Mouse (Mus musculus): ENCODE measurements around the gene Zfp950. TPM values are rescaled to one million over a fixed set of nuclear protein-coding genes. Genes with fewer than 3 reads are reported as not detected.
A peak's percentile ranks its signal among the peaks of the same experiment; 100 is the strongest.
"Not testable (repeated sequence)": the region's sequence is repeated elsewhere in the genome, so short reads cannot be mapped to it uniquely, and the experiment has no call there.

Zfp950 gene
- total RNA-seq (2014; rRNA removed) (26.0 and 54.9 TPM in 2 replicates), polyA plus RNA-seq (2012; rRNA removed) (3.6 and 3.9 TPM in 2 replicates)

DNA sequence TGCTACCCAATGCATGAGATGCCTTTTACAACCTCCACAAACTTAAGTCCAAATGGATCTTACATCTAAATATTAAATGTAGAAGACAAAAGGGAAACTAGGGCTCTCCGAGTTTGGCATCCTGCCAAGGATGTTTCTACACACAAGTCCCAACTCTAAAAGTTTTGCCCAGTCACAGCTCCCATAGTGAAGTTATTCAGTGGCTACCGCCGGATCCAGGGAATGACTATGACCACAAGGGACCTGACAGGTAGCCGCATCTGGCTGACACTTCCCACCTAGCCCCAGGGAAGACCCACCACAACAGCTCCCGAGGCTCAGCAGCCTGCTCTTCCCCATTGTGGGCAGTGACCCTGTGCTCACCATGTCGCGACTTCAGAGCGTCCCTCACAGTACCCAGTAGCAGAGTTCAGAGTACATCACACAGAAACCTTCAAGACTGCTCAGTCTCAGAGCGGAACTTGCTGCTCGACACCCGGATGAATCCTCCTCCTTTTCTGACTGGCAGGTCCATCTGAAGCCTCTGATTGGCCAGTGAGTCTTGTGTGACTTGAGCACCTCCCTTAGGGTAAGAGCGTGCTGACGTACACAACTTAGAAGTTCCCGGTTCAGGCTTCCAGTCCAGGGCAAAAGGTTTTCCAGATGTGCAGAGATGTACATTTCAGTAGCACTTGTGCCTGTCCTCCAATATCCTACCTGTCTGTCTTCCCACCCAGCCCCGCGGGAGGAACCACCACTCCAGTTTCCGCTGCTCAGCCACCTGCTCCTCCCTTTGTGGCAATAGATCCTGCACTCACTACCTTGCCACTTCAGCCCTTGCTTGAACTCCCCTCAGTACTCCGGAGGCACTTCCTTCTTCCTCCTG lies at the start of gene Zfp950:
TSS of gene Zfp950 (minus strand) at position 499 of the 865 bp plus-strand sequence.
- Histone ChIP-seq H3K27ac (replicated peaks; ENCODE audit: insufficient read depth, low read depth, low read length) (peak within 1 kb of the TSS; percentile 86), H3K9ac (ENCODE audit: low read depth, low read length) (peak within 1 kb of the TSS; percentile 86), H3K4me3 (ENCODE audit: insufficient read depth, low read depth, low read length) (peak within 1 kb of the TSS; percentile 86), H3K4me1 (ENCODE audit: control insufficient read depth, insufficient read depth, low read length) (peaks cover 7% of the 10 kb centered on the region), H3K27me3 (ENCODE audit: control insufficient read depth, insufficient read depth, low read length) (no peaks in the 10 kb centered on the region), H3K36me3 (ENCODE audit: control insufficient read depth, insufficient read depth, low read length) (0 out of 2 replicates have a peak, but pooled peaks cover 2% of the 10 kb centered on the region), H3K79me2 (ENCODE audit: control insufficient read depth, insufficient read depth, low read length) (peaks cover 14% of the 10 kb centered on the region)
- DNase-seq (ENCODE audit: extremely low read depth, low read depth, low spot score) = peak; percentile 98
- TF ChIP-seq POLR2A (IDR thresholded peaks at IDR 0.05; ENCODE audit: extremely low read depth, insufficient read depth, low read length) = no peak
- no peak for TF ChIP-seq CTCF (IDR thresholded peaks at IDR 0.05; ENCODE audit: low read depth, low read length)
- WGBS = 2% methylated on average over 18 of the region's 18 CpGs

GRCm38 (mm10) chr19:61183590-61183989 lies 43.0 kb upstream of the Zfp950 start, which contains the start of gene Gm6020:
TSS of gene Gm6020 (plus strand) at chr19:61183890.
- H3K36me3 ChIP-seq (ENCODE audit: control insufficient read depth, insufficient read depth, low read length); H3K4me1 ChIP-seq (ENCODE audit: control insufficient read depth, insufficient read depth, low read length); H3K9ac ChIP-seq (ENCODE audit: low read depth, low read length); H3K27me3 ChIP-seq (ENCODE audit: control insufficient read depth, insufficient read depth, low read length); H3K79me2 ChIP-seq (ENCODE audit: control insufficient read depth, insufficient read depth, low read length); H3K4me3 ChIP-seq (ENCODE audit: insufficient read depth, low read depth, low read length); DNase-seq (ENCODE audit: extremely low read depth, low read depth, low spot score); H3K27ac ChIP-seq (replicated peaks; ENCODE audit: insufficient read depth, low read depth, low read length): not testable (repeated sequence)
- 93% methylated on average over 2 of the region's 2 CpGs for WGBS

- Histone ChIP-seq H3K27me3 (ENCODE audit: control insufficient read depth, insufficient read depth, low read length) (no peaks in the 10 kb centered on the region), H3K36me3 (ENCODE audit: control insufficient read depth, insufficient read depth, low read length) (no peaks in the 10 kb centered on the region), H3K27ac (replicated peaks; ENCODE audit: insufficient read depth, low read depth, low read length) (no peak within 1 kb of the TSS), H3K4me1 (ENCODE audit: control insufficient read depth, insufficient read depth, low read length) (no peaks in the 10 kb centered on the region), H3K9ac (ENCODE audit: low read depth, low read length) (no peak within 1 kb of the TSS), H3K79me2 (ENCODE audit: control insufficient read depth, insufficient read depth, low read length) (no peaks in the 10 kb centered on the region), H3K4me3 (ENCODE audit: insufficient read depth, low read depth, low read length) (0 out of 2 replicates have a peak within 1 kb of the TSS, but pooled peaks have one; percentile 17)
- DNase-seq (ENCODE audit: extremely low read depth, low read depth, low spot score) = no peak
- no peak for TF ChIP-seq POLR2A (IDR thresholded peaks at IDR 0.05; ENCODE audit: extremely low read depth, insufficient read depth, low read length)
- no peak for TF ChIP-seq CTCF (IDR thresholded peaks at IDR 0.05; ENCODE audit: low read depth, low read length)
- WGBS = 23% methylated on average over 39 of the region's 39 CpGs
These were observed 35.2 kb upstream of the Zfp950 start, which contains the start of gene Gm7102 for GRCm38 (mm10) chr19:61175756-61176324. TSS of gene Gm7102 (minus strand) at chr19:61176309.

DNA sequence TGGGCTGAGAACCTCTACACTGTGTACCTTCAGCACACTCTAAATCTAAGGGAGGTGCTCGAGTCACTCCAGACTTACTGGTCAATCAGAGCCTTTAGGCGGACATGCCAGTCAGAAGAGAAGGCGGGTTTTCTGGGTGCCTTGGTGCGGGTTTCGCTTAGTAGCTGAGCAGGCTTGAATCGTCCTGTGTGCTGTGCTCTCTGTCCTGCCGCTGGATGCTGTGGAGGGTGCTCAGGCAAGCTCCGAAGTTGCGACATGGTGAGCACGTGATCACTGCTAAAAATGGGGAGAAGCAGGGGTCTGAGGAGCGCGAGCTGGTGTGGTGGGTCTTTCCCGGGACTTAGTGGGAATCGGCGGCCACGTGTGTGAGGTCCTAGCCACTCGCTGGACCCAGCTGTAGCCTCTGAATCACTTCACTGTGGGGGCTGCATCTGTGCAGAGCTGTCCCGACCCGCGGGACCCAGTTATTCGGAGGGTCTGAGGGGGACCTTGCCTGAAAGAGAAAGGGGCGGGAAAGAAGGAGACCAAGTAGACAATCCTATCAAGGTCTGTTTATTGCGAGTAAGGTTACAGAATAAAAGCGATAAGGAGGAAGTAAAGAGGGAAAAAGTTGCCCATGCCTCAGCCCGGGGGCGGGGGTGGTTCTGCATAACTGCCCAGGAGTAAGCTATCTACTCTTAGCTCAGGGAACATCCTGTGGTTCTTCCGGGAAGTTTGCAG lies 11.2 kb upstream of the Zfp950 start:
- TF ChIP-seq CTCF (IDR thresholded peaks at IDR 0.05; ENCODE audit: low read depth, low read length) = no peak
- no peak for TF ChIP-seq POLR2A (IDR thresholded peaks at IDR 0.05; ENCODE audit: extremely low read depth, insufficient read depth, low read length)
- H3K4me3 ChIP-seq (ENCODE audit: insufficient read depth, low read depth, low read length) = peak overlapping the region; percentile 58
- no peak overlapping the region for H3K27ac ChIP-seq (replicated peaks; ENCODE audit: insufficient read depth, low read depth, low read length)
- no peaks in the 10 kb centered on the region for H3K79me2 ChIP-seq (ENCODE audit: control insufficient read depth, insufficient read depth, low read length)
- no peaks in the 10 kb centered on the region for H3K36me3 ChIP-seq (ENCODE audit: control insufficient read depth, insufficient read depth, low read length)
- no peaks in the 10 kb centered on the region for H3K27me3 ChIP-seq (ENCODE audit: control insufficient read depth, insufficient read depth, low read length)
- 4% methylated on average over 27 of the region's 27 CpGs for WGBS
- H3K9ac ChIP-seq (ENCODE audit: low read depth, low read length) = peak overlapping the region; percentile 39; the same call in 1 of the 2 replicates
- DNase-seq (ENCODE audit: extremely low read depth, low read depth, low spot score) = peak; percentile 73
- no peaks in the 10 kb centered on the region for H3K4me1 ChIP-seq (ENCODE audit: control insufficient read depth, insufficient read depth, low read length)

DNA sequence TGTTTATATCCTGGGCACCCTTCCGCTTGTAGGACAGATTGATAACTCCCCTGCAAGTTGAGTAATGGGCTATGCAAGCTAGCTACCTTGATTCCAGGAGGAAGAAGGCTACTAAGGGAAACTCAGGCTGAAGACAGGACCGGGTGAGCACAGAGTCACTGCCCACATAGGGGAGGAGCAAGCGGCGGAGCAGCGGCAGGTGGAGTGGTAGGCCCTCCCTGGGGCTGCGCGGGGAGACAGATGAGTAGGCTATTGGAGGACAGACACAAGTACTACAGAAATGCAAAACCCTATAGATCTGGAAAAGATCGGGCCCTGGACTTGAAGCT lies 10.7 kb upstream of the Zfp950 start:
- no peaks in the 10 kb centered on the region for H3K27me3 ChIP-seq (ENCODE audit: control insufficient read depth, insufficient read depth, low read length)
- no peaks in the 10 kb centered on the region for H3K79me2 ChIP-seq (ENCODE audit: control insufficient read depth, insufficient read depth, low read length)
- H3K9ac ChIP-seq (ENCODE audit: low read depth, low read length) = 0 out of 2 replicates have a peak overlapping the region, but pooled peaks have one; percentile 3
- H3K36me3 ChIP-seq (ENCODE audit: control insufficient read depth, insufficient read depth, low read length) = no peaks in the 10 kb centered on the region
- 6% methylated on average over 8 of the region's 8 CpGs for WGBS
- TF ChIP-seq CTCF (IDR thresholded peaks at IDR 0.05; ENCODE audit: low read depth, low read length) (no peak), POLR2A (IDR thresholded peaks at IDR 0.05; ENCODE audit: extremely low read depth, insufficient read depth, low read length) (no peak)
- peak; percentile 57 for DNase-seq (ENCODE audit: extremely low read depth, low read depth, low spot score)
- peak overlapping the region; percentile 58 for H3K4me3 ChIP-seq (ENCODE audit: insufficient read depth, low read depth, low read length)
- no peaks in the 10 kb centered on the region for H3K4me1 ChIP-seq (ENCODE audit: control insufficient read depth, insufficient read depth, low read length)
- H3K27ac ChIP-seq (replicated peaks; ENCODE audit: insufficient read depth, low read depth, low read length) = no peak overlapping the region

Data from liver, adult 2 months (tissue).